Mouse (Mus musculus) E14TG2a.4 (cell line): ENCODE measurements around the gene Tbx21.

ENCODE experiments used
- H3K27me3 ChIP-seq: 2 replicates; pipeline ENCODE4 v1.6.1; 2014; ENCODE audit warnings: low read length, control low read depth; ENCODE audit not compliant: insufficient read depth
- H3K36me3 ChIP-seq: 2 replicates; pipeline ENCODE4 v1.6.1; 2014; ENCODE audit warnings: low read length, control low read depth; ENCODE audit not compliant: insufficient read depth
- H3K4me1 ChIP-seq: replicated peaks from 2 replicates; pipeline ENCODE4 v1.6.1; 2014; ENCODE audit warnings: low read depth, low read length, control low read depth
- H3K4me3 ChIP-seq: replicated peaks from 2 replicates; pipeline ENCODE4 v1.5.1; 2014; ENCODE audit warnings: mild to moderate bottlenecking, low read length
- H3K9me3 ChIP-seq: 2 replicates; pipeline ENCODE4 v1.6.1; 2014; ENCODE audit warnings: low read length, control low read depth
- CTCF ChIP-seq: conservative IDR thresholded peaks from 2 replicates; pipeline ENCODE4 v1.5.1; 2014; ENCODE audit warnings: low read length
- NANOG ChIP-seq: IDR thresholded peaks from 2 replicates; pipeline ENCODE4 v1.6.1; 2014; ENCODE audit warnings: borderline replicate concordance, low read length, mixed read lengths
- POU5F1 ChIP-seq: IDR thresholded peaks from 2 replicates; pipeline ENCODE4 v1.6.1; 2014; ENCODE audit warnings: low read length, borderline replicate concordance

Gene Tbx21

DNA sequence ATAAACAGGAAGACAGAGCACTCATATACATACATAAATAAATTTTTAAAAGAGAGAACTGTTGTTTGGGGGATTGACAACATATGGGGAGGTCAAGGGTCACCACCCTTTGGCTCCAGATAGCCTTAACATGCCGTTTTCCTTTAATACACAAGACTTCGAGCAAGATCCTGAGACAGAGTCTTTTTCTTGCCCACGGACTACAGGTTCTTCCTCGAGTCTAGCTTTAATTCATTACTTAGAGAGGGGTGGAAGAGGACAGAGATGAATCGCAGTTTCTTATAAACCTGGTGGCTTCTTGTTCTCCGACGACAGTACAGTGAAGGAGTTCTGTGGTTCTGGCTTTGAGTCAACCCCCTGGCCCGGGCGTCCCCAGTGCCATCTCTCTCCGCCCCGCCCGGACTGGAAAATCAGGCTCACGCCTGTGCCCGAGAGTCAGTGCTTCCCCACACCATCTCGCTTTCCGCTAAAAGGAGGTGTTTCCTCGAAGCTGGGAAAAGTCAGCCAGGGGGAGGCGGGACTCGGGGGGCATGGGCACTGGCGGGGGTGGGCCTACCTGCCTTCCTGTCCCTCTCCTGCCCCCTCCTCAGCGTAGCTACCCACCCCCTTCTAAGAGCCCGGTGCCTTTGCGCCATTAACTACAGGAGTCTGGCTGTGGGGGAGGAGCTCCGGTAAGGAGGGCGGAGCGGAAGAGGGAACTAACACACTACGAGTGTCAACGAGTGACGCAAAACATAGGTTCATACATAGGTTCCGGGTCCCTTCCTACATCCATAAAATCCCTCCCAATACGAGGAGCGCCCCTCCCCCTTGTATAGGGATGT is 11.7 kb upstream of the Tbx21 start:
- Histone ChIP-seq H3K4me3 (peak overlapping the region; percentile 66), H3K36me3 (no peaks in the 10 kb centered on the region), H3K9me3 (no peaks in the 10 kb centered on the region), H3K27me3 (peaks cover 72% of the 10 kb centered on the region), H3K4me1 (peaks cover 51% of the 10 kb centered on the region)
- TF ChIP-seq CTCF (no peak), NANOG (no peak), POU5F1 (no peak)

DNA sequence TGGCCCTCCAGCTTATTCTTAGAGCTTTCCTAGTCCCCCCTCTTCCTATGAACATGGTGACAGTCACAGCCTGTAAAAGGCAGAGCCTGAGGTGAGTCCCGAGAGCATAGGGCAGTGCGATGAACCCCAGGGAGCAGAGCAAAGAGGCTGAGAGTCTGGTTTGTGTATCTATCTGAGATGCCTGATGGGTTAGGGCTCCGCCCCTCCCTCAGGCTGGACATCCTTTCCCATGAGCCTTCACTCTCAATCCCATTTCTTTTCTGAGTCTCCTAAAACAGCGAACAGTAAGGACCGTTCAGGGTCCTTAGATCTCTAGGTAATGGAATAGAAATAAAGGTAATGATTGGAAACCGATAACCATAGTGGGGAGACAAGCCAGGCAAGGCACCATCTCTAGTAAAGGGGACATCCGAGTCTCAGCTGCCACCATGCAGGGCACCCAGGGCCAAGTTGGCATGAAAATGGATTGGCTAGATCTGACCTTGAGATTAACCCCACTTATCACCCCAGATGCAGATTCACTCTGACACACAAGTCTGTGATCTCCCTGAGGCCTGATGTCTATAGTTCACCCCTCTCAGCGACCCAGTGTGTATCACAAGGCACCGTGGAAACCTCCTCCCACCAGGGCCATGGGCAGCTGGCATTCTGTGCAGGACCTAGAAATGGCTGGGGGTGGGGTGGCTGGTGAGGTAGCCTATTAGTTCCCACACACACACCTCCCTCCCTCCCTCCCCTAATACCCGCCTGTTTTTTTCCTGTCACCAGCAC is 9.3 kb upstream of the Tbx21 start:
- TF ChIP-seq CTCF: no peak
- TF ChIP-seq NANOG: no peak
- no peak for TF ChIP-seq POU5F1
- Histone ChIP-seq H3K9me3 (no peaks in the 10 kb centered on the region), H3K4me3 (no peak overlapping the region), H3K27me3 (peaks cover 61% of the 10 kb centered on the region), H3K4me1 (peaks cover 51% of the 10 kb centered on the region), H3K36me3 (no peaks in the 10 kb centered on the region)

DNA sequence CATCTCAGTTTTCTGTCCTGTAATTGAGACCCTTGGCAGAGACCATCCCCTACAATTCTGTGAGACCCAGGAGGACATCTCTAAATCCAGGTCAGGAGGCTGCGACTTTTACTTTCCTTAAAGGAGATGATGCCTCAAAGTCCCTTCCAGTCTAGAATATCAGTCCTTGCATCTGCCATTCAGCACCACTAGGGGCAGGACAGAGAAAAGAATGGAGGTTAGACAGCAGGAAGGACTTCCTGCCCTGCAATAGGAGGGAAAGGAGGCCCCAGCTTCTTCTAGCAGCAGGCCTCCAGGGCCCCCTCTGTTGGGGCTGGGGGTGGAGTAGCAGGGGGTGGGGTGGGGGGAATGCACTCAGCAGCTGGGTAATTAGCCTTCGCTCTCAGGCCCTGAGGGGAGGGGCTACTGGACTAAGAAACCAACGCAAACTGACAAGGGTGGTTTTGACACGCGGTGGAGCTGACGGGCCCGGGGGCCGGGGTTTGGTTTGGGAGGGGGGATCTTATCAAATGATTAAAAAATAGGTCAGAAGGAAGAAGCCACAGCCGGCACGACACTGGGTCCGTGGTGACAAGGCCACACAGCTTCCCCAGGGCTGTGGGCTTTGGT is 8.3 kb upstream of the Tbx21 start:
- Histone ChIP-seq H3K4me3 (no peak overlapping the region), H3K36me3 (no peaks in the 10 kb centered on the region), H3K27me3 (peaks cover 63% of the 10 kb centered on the region), H3K9me3 (no peaks in the 10 kb centered on the region), H3K4me1 (peaks cover 44% of the 10 kb centered on the region)
- TF ChIP-seq POU5F1 (no peak), NANOG (no peak), CTCF (peak; percentile 68)

DNA sequence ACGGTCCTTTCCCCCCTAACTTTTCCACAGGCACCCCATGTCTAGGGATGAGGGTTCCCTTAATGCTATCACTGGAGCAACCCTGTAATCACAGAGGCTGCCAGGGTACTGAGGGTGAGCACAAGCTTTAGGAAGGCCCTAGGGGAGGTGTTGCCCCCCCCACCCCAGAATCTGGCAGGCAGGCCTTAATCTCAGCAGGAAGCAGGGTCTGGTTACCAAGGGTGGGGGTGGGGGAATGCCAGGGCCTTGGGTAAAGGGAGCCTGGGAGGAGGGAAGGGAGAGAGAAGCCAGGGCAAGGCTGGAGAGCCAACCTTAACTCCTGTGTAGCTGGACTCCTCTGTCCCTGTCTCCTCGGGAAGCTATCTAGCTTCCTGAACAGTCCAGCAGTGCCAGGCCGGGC is 5.5 kb upstream of the Tbx21 start:
- TF ChIP-seq CTCF (no peak), POU5F1 (no peak), NANOG (no peak)
- Histone ChIP-seq H3K9me3 (no peaks in the 10 kb centered on the region), H3K4me3 (no peak overlapping the region), H3K36me3 (no peaks in the 10 kb centered on the region), H3K4me1 (peaks cover 26% of the 10 kb centered on the region), H3K27me3 (peaks cover 63% of the 10 kb centered on the region)

DNA sequence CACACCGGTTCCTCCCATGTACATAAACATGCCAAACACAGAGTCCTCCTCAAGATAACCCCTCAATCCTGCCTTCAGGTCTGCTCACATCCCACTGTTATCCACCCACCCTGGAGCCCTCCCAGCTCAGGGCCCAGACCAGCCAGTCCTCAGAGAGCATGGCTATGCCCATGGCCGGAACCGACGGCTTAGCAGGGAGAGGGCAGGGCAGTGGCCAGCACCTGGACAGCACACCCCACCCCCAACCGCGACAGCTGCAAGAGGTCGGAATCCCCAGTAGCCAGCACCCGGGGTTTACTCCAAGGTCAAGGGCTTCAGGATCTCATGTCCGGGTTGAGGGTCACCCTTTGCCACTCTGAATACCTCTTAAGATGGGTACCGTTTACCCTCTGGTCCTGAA is 5.1 kb upstream of the Tbx21 start:
- Histone ChIP-seq H3K27me3 (peaks cover 64% of the 10 kb centered on the region), H3K36me3 (no peaks in the 10 kb centered on the region), H3K4me1 (peaks cover 29% of the 10 kb centered on the region), H3K9me3 (no peaks in the 10 kb centered on the region), H3K4me3 (no peak overlapping the region)
- no peak for TF ChIP-seq NANOG
- TF ChIP-seq POU5F1: no peak
- no peak for TF ChIP-seq CTCF

DNA sequence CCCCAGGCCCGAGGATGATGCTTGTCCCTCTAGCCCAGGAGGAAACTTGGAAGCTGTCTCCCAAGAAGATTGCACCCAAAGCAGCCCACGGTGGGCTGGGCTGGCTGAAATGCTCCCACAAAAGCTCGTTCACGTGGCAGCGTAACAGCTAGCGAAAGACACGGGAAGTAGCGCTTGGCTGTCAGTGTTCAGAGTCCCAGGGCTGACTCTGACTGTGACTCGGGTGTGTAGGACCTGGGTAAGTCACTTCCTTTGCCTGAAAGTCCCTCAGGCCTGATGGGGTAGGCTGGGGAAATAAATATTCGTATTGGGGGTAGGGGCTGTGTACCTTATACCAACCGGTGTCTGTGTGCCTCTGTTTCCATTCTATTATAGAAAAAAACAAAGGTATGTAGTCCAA is 666 bp upstream of the Tbx21 start:
- TF ChIP-seq POU5F1 (no peak), CTCF (no peak), NANOG (no peak)

DNA sequence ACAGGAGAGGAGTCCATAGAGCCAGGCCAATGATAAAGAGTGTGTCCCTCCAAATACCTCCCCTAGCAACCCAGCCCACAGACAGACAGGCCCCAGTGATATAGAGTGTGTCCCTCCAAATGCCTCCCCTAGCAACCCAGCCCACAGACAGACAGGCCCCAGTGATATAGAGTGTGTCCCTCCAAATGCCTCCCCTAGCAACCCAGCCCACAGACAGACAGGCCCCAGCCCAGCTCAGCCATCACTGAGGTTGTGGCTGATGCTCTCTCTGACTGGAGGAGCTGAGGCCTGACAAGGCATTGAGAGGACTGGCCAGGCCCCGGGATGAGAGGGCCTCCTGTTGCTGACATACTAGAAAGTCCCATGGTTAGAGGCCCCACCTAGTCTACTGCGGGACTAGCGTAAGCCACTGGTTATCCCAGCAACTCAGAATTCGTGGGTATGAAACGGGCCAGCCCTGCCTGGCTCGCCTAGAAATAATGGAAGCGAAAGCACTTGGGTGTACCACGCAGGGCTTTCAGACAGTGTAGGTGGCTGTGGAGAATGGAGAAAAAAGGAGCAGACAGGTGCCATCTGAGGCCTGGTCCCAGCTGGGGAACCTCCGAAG is 2.5 kb downstream of the Tbx21 start:
- Histone ChIP-seq H3K4me3 (no peak overlapping the region), H3K9me3 (no peaks in the 10 kb centered on the region), H3K27me3 (peaks cover 65% of the 10 kb centered on the region), H3K4me1 (peaks cover 11% of the 10 kb centered on the region), H3K36me3 (no peaks in the 10 kb centered on the region)
- no peak for TF ChIP-seq NANOG
- TF ChIP-seq POU5F1: no peak
- no peak for TF ChIP-seq CTCF

More for the DNA sequence above, 666 bp upstream of the Tbx21 start:
- no peaks in the 10 kb centered on the region for H3K36me3 ChIP-seq
- H3K9me3 ChIP-seq: no peaks in the 10 kb centered on the region
- no peak overlapping the region for H3K4me3 ChIP-seq
- peaks cover 11% of the 10 kb centered on the region for H3K4me1 ChIP-seq
- peaks cover 89% of the 10 kb centered on the region for H3K27me3 ChIP-seq

DNA sequence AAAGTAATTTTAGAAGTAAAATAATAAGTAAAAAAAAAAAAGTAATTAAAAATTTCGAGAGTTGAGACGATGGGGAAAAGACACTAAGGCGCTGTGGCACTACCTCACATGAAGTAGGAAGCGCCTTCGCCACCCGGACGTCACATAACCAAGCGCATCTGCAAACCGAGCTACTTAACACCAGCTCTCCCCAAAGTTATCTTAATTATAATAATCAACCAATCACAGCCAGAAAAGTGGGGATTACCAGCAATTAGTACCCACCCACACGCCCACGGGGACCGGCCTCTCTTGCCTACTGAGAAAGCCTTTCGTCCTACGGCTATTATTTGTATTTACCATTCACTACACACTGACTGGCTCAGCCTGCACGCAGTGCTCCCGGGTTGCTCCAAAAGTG is 6.2 kb downstream of the Tbx21 start:
- H3K36me3 ChIP-seq: no peaks in the 10 kb centered on the region
- H3K9me3 ChIP-seq: no peaks in the 10 kb centered on the region
- H3K4me3 ChIP-seq: no peak overlapping the region
- H3K4me1 ChIP-seq: 0 out of 2 replicates have a peak, but pooled peaks cover 2% of the 10 kb centered on the region
- peaks cover 29% of the 10 kb centered on the region for H3K27me3 ChIP-seq
- TF ChIP-seq NANOG (no peak), POU5F1 (no peak), CTCF (no peak)
